Mouse (Mus musculus) thymus, adult 2 months (tissue): Measurements from ENCODE around the gene Smarcd3.

Experiments
- CTCF ChIP-seq: fragments of 200-500 bp; IDR thresholded peaks from 2 replicates; pipeline ENCODE4 v1.5.1; 2012; ENCODE audit warnings: mild to moderate bottlenecking, control low read depth, low read length, moderate library complexity, borderline replicate concordance; ENCODE audit not compliant: control insufficient read depth, poor library complexity, insufficient read depth; ENCODE audit errors: extremely low read depth
- POLR2A ChIP-seq: fragments of 200-500 bp; IDR thresholded peaks from 2 replicates; pipeline ENCODE4 v1.6.1; 2012; ENCODE audit warnings: mild to moderate bottlenecking, low read length, control low read depth, moderate library complexity; ENCODE audit not compliant: control insufficient read depth, poor library complexity, insufficient read depth; ENCODE audit errors: extremely low read depth

GRCm38 (mm10) chr5:24618921-24619320, 5.3 kb downstream of the Smarcd3 start:
- no peak for TF ChIP-seq POLR2A
- TF ChIP-seq CTCF: no peak
